Mouse (Mus musculus) kidney, embryonic 15.5 days (tissue): ENCODE data around the gene Rpl28. TPM values are rescaled to one million over a fixed set of nuclear protein-coding genes. Genes with fewer than 3 reads are reported as not detected.

Experiments used
- ATAC-seq: fragments of 200-750 bp; cut with Nextera tagmentation; replicated peaks from 2 replicates; pipeline ENCODE4 v1.8.0; 2017; ENCODE audit warnings: moderate TSS enrichment; ENCODE audit not compliant: low FRiP score
- H3K27ac ChIP-seq: fragments of 300-500 bp; sonication (generic); 2 replicates; pipeline ENCODE4 v1.5.1; 2015; ENCODE audit warnings: mild to moderate bottlenecking, inconsistent platforms
- H3K27me3 ChIP-seq: fragments of 300-500 bp; sonication (generic); 2 replicates; pipeline ENCODE4 v1.6.1; 2015; ENCODE audit warnings: inconsistent platforms
- H3K36me3 ChIP-seq: fragments of 300-500 bp; sonication (generic); 2 replicates; pipeline ENCODE4 v1.6.1; 2015; ENCODE audit warnings: inconsistent platforms
- H3K4me1 ChIP-seq: fragments of 300-500 bp; sonication (generic); 2 replicates; pipeline ENCODE4 v1.6.1; 2015; ENCODE audit warnings: inconsistent platforms
- H3K4me2 ChIP-seq: fragments of 300-500 bp; sonication (generic); 2 replicates; pipeline ENCODE4 v1.6.1; 2015; ENCODE audit warnings: moderate library complexity, mild to moderate bottlenecking, inconsistent platforms
- H3K4me3 ChIP-seq: fragments of 300-500 bp; sonication (generic); replicated peaks from 2 replicates; pipeline ENCODE4 v1.5.1; 2015; ENCODE audit warnings: mild to moderate bottlenecking, inconsistent platforms
- H3K9ac ChIP-seq: fragments of 300-500 bp; sonication (generic); 2 replicates; pipeline ENCODE4 v1.6.1; 2015; ENCODE audit warnings: mild to moderate bottlenecking, inconsistent platforms
- H3K9me3 ChIP-seq: fragments of 300-500 bp; sonication (generic); replicated peaks from 2 replicates; pipeline ENCODE4 v1.6.1; 2016; ENCODE audit warnings: inconsistent platforms
- WGBS: fragments of 180-500 bp; shearing (Covaris S2); methylation state at CpG from one replicate; pipeline ENCODE4 v1.1.7; 2015; ENCODE audit warnings: mixed read lengths; 5-methylcytosine and 5-hydroxymethylcytosine counted together
- polyA plus RNA-seq: library from polyadenylated mRNA; unstranded; fragments of >200 nt; fragmentation: Nextera tagmentation; extraction: Ambion mirVana; gene quantifications from 2 replicates; pipeline ENCODE4 v1.2.1, GENCODE M21; 2015

Rpl28 gene
- 391 and 408 TPM in 2 replicates for polyA plus RNA-seq

DNA sequence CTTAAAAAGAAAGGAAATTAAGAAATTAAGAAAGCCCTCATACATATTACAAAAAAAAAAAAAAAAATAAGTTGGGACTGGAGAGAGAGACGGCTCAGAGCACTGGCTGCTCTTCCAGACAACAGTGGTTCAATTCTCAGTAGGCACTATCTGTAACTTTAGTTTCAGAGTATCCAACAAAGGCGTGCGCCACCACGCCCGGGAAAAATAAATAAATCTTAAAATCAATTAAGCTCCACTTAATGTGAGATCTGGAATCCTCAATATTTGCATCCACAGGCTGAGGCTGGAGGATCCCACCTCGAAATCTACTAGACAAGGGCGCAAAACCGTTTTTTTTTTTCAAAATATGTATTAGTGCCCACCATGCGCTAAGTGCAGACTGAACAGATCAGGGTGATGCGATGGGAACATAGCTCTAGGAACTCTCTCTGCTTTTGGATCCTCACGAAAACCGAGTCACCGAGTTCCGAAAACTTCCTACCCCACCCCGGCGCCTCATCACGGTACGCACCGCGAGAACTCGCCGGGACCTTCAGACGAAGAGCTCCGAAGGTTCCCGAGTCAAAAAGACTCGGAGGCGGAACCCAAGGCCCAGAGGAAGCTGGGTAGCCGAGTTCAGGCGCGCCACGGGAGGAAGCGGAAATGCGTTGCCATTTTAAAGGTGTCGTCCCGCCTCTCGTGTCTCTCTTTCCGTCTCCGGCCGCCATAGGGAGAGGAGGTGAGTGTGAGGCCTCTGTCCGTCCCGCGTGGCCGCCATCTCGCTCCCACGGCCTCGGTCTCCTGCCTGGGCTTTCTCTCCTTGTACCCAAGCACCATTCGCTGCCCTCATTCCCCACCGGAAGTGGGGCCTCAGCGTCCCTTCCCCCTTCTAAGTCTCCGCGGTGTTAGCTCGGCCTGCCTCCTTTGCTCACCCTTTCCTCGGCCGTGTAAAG is at the start of gene Rpl28:
Gene Rpl28, plus strand, starts transcription at position 597 of the 935 bp plus-strand sequence.
- H3K9ac ChIP-seq: peak within 1 kb of the TSS; percentile 79
- H3K4me3 ChIP-seq: peak within 1 kb of the TSS; percentile 62
- H3K27me3 ChIP-seq: 0 out of 2 replicates have a peak, but pooled peaks cover 4% of the 10 kb centered on the region
- peak within 1 kb of the TSS; percentile 96 for H3K27ac ChIP-seq
- H3K4me2 ChIP-seq: peak within 1 kb of the TSS; percentile 78
- ATAC-seq: peak; percentile 88
- H3K36me3 ChIP-seq: peaks cover 40% of the 10 kb centered on the region
- WGBS: under 1% methylated on average over 54 of the region's 54 CpGs
- H3K9me3 ChIP-seq: no peaks in the 10 kb centered on the region
- H3K4me1 ChIP-seq: peaks cover 28% of the 10 kb centered on the region

GRCm38 (mm10) chr7:4743354-4743753 is 49.3 kb upstream of the Rpl28 start:
- H3K27ac ChIP-seq: no peak overlapping the region

DNA sequence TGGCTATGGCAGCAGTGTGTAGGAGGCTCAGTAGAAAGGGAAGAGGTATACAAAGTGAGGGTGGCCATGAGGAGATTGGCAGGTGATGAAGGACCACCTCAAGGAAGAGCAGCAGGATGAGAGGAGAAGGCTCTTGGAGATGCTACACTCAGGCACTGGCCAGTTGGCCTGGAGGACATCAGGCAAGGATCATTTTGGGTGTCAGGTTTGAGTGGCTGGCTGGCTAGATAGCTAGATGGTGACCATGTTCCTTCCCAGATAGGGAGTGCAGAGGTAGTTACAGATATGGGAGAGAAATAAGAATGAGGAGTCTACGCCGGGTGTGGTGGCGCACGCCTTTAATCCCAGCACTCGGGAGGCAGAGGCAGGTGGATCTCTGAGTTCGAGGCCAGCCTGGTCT is 47.8 kb upstream of the Rpl28 start:
- no peak overlapping the region for H3K27ac ChIP-seq
- no peak overlapping the region for H3K9ac ChIP-seq
- no peak overlapping the region for H3K4me3 ChIP-seq
- peaks cover 25% of the 10 kb centered on the region for H3K4me1 ChIP-seq
- no peak for ATAC-seq
- no peaks in the 10 kb centered on the region for H3K27me3 ChIP-seq
- H3K9me3 ChIP-seq: no peaks in the 10 kb centered on the region
- 95% methylated on average over 6 of the region's 6 CpGs for WGBS
- peaks cover 51% of the 10 kb centered on the region for H3K36me3 ChIP-seq
- no peak overlapping the region for H3K4me2 ChIP-seq

More at GRCm38 (mm10) chr7:4743354-4743753, 49.3 kb upstream of the Rpl28 start:
- WGBS: 59% methylated on average over 2 of the region's 2 CpGs
- Histone ChIP-seq H3K9me3 (no peaks in the 10 kb centered on the region), H3K9ac (no peak overlapping the region), H3K4me1 (peaks cover 34% of the 10 kb centered on the region), H3K36me3 (peaks cover 51% of the 10 kb centered on the region), H3K4me2 (no peak overlapping the region), H3K27me3 (no peaks in the 10 kb centered on the region), H3K4me3 (no peak overlapping the region)
- ATAC-seq: no peak

GRCm38 (mm10) chr7:4746326-4746980 is 46.2 kb upstream of the Rpl28 start:
- no peaks in the 10 kb centered on the region for H3K9me3 ChIP-seq
- ATAC-seq: no peak
- no peak overlapping the region for H3K27ac ChIP-seq
- no peak overlapping the region for H3K9ac ChIP-seq
- H3K4me1 ChIP-seq: peaks cover 23% of the 10 kb centered on the region
- H3K27me3 ChIP-seq: no peaks in the 10 kb centered on the region
- 88% methylated on average over 22 of the region's 22 CpGs for WGBS
- H3K4me2 ChIP-seq: no peak overlapping the region
- H3K36me3 ChIP-seq: peaks cover 56% of the 10 kb centered on the region
- no peak overlapping the region for H3K4me3 ChIP-seq

DNA sequence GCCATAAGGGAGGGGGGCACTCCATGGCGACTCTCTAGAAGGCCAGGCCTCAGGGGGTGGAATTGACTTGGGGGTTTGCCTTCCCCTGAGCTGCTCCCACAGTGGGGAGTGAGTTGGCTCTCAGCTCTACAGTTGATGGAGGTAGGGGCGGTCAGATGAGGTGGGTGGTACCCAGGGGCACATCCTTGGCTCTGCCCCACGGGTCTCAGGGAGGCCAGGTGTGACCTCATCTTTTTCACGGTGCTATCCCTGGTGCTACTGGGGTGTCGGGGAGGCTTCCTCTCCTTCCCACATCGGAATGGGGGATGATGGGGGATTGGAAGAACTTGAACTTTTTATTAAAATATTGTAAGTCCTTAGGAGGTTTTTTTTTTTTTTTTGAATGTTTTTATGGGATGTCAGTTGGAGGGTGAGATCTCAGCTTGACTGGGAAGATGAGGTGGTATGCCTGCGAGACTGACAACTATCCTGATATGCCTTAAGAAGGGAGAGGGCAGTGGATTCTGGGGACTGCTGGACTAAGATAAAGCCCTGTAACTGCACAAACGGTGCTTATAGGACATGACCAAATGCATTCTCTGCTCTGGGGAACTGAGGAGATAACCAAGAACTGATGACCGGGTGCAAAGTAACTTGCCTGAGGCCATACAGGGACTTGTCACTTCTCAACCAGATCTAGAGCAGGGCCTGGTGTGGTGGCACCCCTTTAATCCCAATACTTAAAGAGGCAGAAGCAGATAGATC is 45.3 kb upstream of the Rpl28 start:
- Histone ChIP-seq H3K4me1 (peaks cover 23% of the 10 kb centered on the region), H3K4me3 (no peak overlapping the region), H3K36me3 (peaks cover 52% of the 10 kb centered on the region), H3K9me3 (no peaks in the 10 kb centered on the region), H3K4me2 (no peak overlapping the region), H3K27me3 (no peaks in the 10 kb centered on the region), H3K27ac (no peak overlapping the region), H3K9ac (no peak overlapping the region)
- 78% methylated on average over 9 of the region's 9 CpGs for WGBS
- no peak for ATAC-seq

DNA sequence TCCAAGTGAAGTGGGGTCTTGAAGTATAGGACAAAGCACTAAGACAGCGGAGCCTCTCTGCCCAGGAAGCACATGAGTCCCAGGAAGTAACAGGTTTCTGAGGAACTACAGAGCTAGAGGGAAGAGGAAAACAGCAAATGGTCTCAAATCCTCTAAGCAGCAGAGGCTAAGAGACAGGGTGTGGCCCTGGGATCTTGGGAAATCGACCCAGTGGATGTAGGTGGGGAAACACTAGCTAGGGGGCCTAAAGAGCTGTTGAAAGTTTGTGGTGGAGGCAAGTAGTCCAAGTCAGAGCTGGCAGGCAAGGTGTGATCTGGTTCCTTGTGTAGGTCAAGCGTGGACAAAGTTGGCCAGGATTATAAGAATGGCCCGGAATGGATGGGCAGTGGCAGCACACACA is 44.4 kb upstream of the Rpl28 start:
- Histone ChIP-seq H3K9me3 (no peaks in the 10 kb centered on the region), H3K4me2 (no peak overlapping the region), H3K27me3 (no peaks in the 10 kb centered on the region), H3K4me3 (no peak overlapping the region), H3K36me3 (peaks cover 43% of the 10 kb centered on the region), H3K9ac (no peak overlapping the region), H3K27ac (no peak overlapping the region), H3K4me1 (peaks cover 22% of the 10 kb centered on the region)
- no peak for ATAC-seq
- WGBS: 78% methylated on average over 4 of the region's 4 CpGs

- no peak overlapping the region for H3K4me3 ChIP-seq
- peaks cover 22% of the 10 kb centered on the region for H3K4me1 ChIP-seq
- ATAC-seq: no peak
- peaks cover 35% of the 10 kb centered on the region for H3K36me3 ChIP-seq
- WGBS: 83% methylated on average over 2 of the region's 2 CpGs
- H3K4me2 ChIP-seq: no peak overlapping the region
- H3K27ac ChIP-seq: no peak overlapping the region
- no peak overlapping the region for H3K9ac ChIP-seq
- no peaks in the 10 kb centered on the region for H3K27me3 ChIP-seq
- H3K9me3 ChIP-seq: no peaks in the 10 kb centered on the region
Measured at GRCm38 (mm10) chr7:4749169-4749568, 43.5 kb upstream of the Rpl28 start.

DNA sequence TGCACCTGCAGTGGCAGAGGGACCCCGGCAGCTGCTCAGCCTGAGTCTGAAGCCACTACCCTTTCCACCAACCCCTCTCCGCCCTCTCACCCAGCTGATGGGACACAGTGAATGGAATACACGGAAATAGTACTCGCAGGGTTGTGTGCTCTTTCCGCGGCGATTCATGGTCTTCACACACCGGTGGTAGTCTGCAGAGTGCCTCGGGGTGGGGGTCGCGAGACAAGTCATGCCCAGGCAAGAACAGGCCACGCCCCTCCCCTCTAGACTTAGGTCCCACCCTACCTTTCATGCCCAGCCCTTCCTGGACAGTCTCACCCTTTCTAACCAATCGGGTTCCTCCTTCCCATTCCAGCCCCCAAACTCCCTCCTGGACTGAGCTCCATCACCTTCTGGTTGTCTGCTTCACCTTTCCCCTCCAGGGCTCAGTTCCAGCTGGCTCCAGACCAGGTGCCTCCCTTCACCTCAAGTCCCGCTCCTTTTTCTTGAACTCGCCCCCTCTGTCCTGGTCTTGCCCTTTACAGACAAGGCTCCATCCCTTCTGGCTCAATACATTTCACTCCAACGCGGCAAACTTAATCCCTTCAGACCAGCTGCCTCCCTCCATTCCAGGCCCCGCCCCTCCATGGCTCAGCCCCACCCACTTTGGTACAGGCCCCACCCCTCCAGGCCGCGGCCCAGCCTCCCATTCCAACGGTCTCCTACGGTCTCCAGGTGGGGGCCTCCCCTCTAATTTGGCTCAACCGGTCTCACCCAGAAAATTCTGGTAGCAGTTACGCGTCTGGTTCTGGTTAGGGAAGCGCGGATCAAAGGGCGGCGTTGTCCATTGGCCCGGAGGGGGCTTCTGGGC is 40.5 kb upstream of the Rpl28 start:
- peak; percentile 84 for ATAC-seq
- H3K4me2 ChIP-seq: peak overlapping the region; percentile 85
- no peaks in the 10 kb centered on the region for H3K27me3 ChIP-seq
- 0 out of 2 replicates have a peak, but pooled peaks cover 3% of the 10 kb centered on the region for H3K9me3 ChIP-seq
- H3K9ac ChIP-seq: peak overlapping the region; percentile 36
- peak overlapping the region; percentile 54 for H3K4me3 ChIP-seq
- H3K4me1 ChIP-seq: peaks cover 22% of the 10 kb centered on the region
- H3K27ac ChIP-seq: peak overlapping the region; percentile 90
- WGBS: 2% methylated on average over 29 of the region's 30 CpGs
- peaks cover 5% of the 10 kb centered on the region; the same call in 1 of the 2 replicates for H3K36me3 ChIP-seq

DNA sequence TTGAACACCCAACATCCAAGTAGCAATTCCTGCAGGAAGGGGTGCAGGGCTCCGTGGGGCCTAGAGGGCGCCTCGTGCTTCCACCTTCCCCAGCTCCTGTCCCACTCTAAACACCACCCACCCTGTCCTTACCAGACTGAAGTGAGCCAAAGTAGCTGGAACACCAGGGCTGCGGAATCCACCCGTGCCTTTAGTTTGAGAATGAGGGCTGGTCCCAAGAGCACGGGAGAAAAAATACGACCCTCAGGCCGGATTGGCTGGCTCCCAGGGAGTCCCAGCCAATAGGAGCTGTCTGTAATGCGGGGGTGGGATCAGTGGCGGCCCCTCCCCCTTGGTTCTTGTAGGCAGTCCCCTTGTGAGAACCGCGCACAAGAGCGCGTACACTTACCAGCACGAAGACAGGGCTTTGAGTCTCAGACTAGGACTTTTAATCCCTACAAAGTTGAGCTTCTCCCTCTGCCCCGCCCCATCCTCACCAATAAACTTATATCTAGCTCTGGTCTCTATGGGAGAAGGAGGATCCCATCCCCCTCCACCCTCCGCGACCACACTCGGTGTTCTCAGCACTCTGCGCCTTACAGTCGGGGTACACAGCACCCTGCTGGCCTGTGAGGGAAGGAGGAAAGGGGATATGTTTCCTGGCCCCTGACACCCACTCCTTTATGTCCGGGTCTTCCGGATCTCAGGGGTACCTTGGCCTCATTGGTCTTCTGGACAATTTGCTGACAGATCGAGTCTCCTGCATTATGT is 39.7 kb upstream of the Rpl28 start, which contains the start of gene Cox6b2:
Gene Cox6b2, minus strand, starts transcription at position 274 of the 750 bp plus-strand sequence.
- Histone ChIP-seq H3K9me3 (0 out of 2 replicates have a peak, but pooled peaks cover 3% of the 10 kb centered on the region), H3K4me2 (peak within 1 kb of the TSS; percentile 85), H3K4me1 (peaks cover 22% of the 10 kb centered on the region), H3K4me3 (peak within 1 kb of the TSS; percentile 54), H3K27ac (peak within 1 kb of the TSS; percentile 90), H3K36me3 (0 out of 2 replicates have a peak, but pooled peaks cover 4% of the 10 kb centered on the region), H3K9ac (peak within 1 kb of the TSS; percentile 36), H3K27me3 (no peaks in the 10 kb centered on the region)
- WGBS: 4% methylated on average over 24 of the region's 24 CpGs
- ATAC-seq: peak; percentile 95

- Histone ChIP-seq H3K4me1 (0 out of 2 replicates have a peak, but pooled peaks cover under 1% of the 10 kb centered on the region), H3K27ac (no peak overlapping the region), H3K9ac (no peak overlapping the region), H3K9me3 (0 out of 2 replicates have a peak, but pooled peaks cover 3% of the 10 kb centered on the region), H3K4me2 (no peak overlapping the region), H3K36me3 (no peaks in the 10 kb centered on the region), H3K4me3 (no peak overlapping the region), H3K27me3 (no peaks in the 10 kb centered on the region)
- no peak for ATAC-seq
- whole genome bisulfite sequencing: 46% methylated on average over 1 of the region's 1 CpGs
Measured at GRCm38 (mm10) chr7:4759670-4760069, 33.0 kb upstream of the Rpl28 start.
